Mouse (Mus musculus) testis, postnatal 14 days (tissue): Measurements from ENCODE around the gene Hoxd13.
A peak's percentile ranks its signal among the peaks of the same experiment; 100 is the strongest.

ENCODE experiments used
- DNase-seq: peaks from one replicate; pipeline ENCODE4 v3.0.0; 2021; ENCODE audit warnings: low spot score

The Hoxd13 gene

GRCm38 (mm10) chr2:74667842-74668357 lies at the start of gene Hoxd13:
Hoxd13 (plus strand) TSS chr2:74668310.
- DNase-seq, result no peak

GRCm38 (mm10) chr2:74619676-74620246 lies 48.3 kb upstream of the Hoxd13 start:
- DNase-seq, result no peak

- DNase-seq, result no peak
Observed at GRCm38 (mm10) chr2:74620368-74620767, 47.7 kb upstream of the Hoxd13 start.

GRCm38 (mm10) chr2:74635412-74635811 lies 32.7 kb upstream of the Hoxd13 start:
- no peak for DNase-seq

GRCm38 (mm10) chr2:74642431-74642830 lies 25.7 kb upstream of the Hoxd13 start:
- DNase-seq, result no peak

GRCm38 (mm10) chr2:74645631-74646030 lies 22.5 kb upstream of the Hoxd13 start:
- DNase-seq, result no peak

- no peak for DNase-seq
Observed at GRCm38 (mm10) chr2:74647082-74647864, 20.8 kb upstream of the Hoxd13 start.

- DNase-seq, result no peak
Observed at GRCm38 (mm10) chr2:74652996-74653340, 15.1 kb upstream of the Hoxd13 start.

- no peak for DNase-seq
Observed at GRCm38 (mm10) chr2:74653781-74654535, 14.2 kb upstream of the Hoxd13 start.

- DNase-seq, result peak; percentile 15
Observed at GRCm38 (mm10) chr2:74654743-74655419, 13.2 kb upstream of the Hoxd13 start.

GRCm38 (mm10) chr2:74655420-74655781 lies 12.7 kb upstream of the Hoxd13 start:
- peak; percentile 85 for DNase-seq

- peak; percentile 75 for DNase-seq
Observed at GRCm38 (mm10) chr2:74655821-74656631, 12.1 kb upstream of the Hoxd13 start.

- peak; percentile 64 for DNase-seq
Observed at GRCm38 (mm10) chr2:74656632-74657021, 11.5 kb upstream of the Hoxd13 start.

- peak; percentile 31 for DNase-seq
Observed at GRCm38 (mm10) chr2:74657251-74658023, 10.7 kb upstream of the Hoxd13 start.

GRCm38 (mm10) chr2:74658024-74658666 lies 10.0 kb upstream of the Hoxd13 start:
- no peak for DNase-seq

GRCm38 (mm10) chr2:74658667-74659371 lies 9.3 kb upstream of the Hoxd13 start:
- peak; percentile 37 for DNase-seq

GRCm38 (mm10) chr2:74659507-74660005 lies 8.6 kb upstream of the Hoxd13 start, which contains the start of gene Evx2:
Evx2 (minus strand) TSS chr2:74659557.
- DNase-seq, result no peak

- DNase-seq, result no peak
Observed at GRCm38 (mm10) chr2:74660421-74661375, 7.4 kb upstream of the Hoxd13 start.
